Mouse (Mus musculus) duodenum, adult 2 months (tissue): ENCODE data around the gene Gm10273. TPM values are rescaled to one million over a fixed set of nuclear protein-coding genes. Genes with fewer than 3 reads are reported as not detected.

Source experiments
- polyA plus RNA-seq: library from polyadenylated mRNA; depleted of rRNA; stranded (reverse); fragments of >200 nt; gene quantifications from 2 replicates; pipeline ENCODE4 v1.2.3, GENCODE M21; 2012; ENCODE audit warnings: low replicate concordance; rRNA removed

The Gm10273 gene
- polyA plus RNA-seq: 2.0 and 2.2 TPM in 2 replicates

DNA sequence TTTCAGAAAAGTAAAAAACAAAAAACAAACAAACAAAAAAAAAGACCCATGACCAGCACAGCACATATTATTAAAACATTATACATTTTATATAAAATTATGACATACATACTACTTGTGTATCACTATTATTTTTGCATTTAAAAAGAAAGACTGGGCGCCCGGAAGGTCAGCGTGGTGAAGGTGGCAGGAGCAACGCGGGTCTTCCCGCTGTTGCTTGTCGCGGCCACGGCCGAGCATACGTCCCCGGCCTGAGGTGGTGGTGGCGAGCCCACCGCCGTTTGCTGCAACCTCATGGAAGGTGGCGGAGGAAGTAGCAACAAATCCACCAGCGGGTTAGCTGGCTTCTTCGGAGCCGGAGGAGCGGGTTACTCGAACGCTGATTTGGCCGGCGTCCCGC is at the start of gene Gm10273:
Gm10273 (plus strand) TSS at position 172 of the 400 bp plus-strand sequence.

GRCm38 (mm10) chr10:59402899-59403792 is 7.7 kb downstream of the Gm10273 start, which contains the start of gene Pla2g12b:
Gene Pla2g12b (plus strand): TSS chr10:59403660.

GRCm38 (mm10) chr10:59441735-59442134 is 46.3 kb downstream of the Gm10273 start, which contains the start of gene Oit3:
Gene Oit3 (minus strand): TSS chr10:59441778.

Other genes with a start within 250 kb of the Gm10273 start
- 1.2 and 1.8 TPM in 2 replicates for gene Sept10, start 173.8 kb upstream of the Gm10273 start, polyA plus RNA-seq
- 1.5 and 1.7 TPM in 2 replicates for gene Sowahc, start 173.7 kb upstream of the Gm10273 start, polyA plus RNA-seq
- gene P4ha1, start 72.3 kb upstream of the Gm10273 start, polyA plus RNA-seq: 0.78 and 1.4 TPM in 2 replicates
- 33.3 and 76.4 TPM in 2 replicates for gene Pla2g12b, start 8.0 kb downstream of the Gm10273 start, polyA plus RNA-seq
- 0.65 TPM in 1 of 2 replicates, not detected in the other for gene Oit3, start 46.1 kb downstream of the Gm10273 start, polyA plus RNA-seq
- gene Gm10322, start 220.4 kb downstream of the Gm10273 start, polyA plus RNA-seq: 1.8 TPM in 1 of 2 replicates, not detected in the other
- 44.2 and 72.6 TPM in 2 replicates for gene Mcu, start 221.1 kb downstream of the Gm10273 start, polyA plus RNA-seq